Mouse (Mus musculus): ENCODE measurements around the gene 4930590J08Rik. TPM values are rescaled to one million over a fixed set of nuclear protein-coding genes. Genes with fewer than 3 reads are reported as not detected.
"Not testable (repeated sequence)": the region's sequence is repeated elsewhere in the genome, so short reads cannot be mapped to it uniquely, and the experiment has no call there.

4930590J08Rik gene
- polyA plus RNA-seq, 1 experiment, result 0.06 TPM

DNA sequence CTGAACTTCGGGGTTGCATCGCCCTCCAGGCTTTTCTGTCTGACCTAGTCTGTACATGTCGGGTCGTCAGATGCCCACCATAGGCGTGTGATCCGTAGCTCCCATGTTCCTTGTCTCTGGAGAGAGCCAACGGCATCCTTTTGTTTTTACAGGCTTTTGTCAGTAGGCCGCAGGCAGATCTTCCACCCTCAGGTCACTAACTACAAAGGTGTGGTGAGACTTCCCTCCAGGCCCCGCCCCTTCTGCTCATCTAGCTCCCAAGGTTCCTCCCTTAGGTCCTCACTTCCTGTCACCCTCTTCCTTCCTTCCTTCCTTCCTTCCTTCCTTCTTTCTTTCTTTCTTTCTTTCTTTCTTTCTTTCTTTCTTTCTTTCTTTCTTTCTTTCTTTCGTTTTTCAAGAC, 11.4 kb downstream of the 4930590J08Rik start:
- no peaks in the 10 kb centered on the region for H3K36me3 ChIP-seq (ENCODE audit: control insufficient read depth, insufficient read depth, low read length)
- WGBS, result 82% methylated on average over 10 of the region's 10 CpGs
- TF ChIP-seq CTCF (IDR thresholded peaks at IDR 0.05; ENCODE audit: extremely low read depth, insufficient read length, insufficient replicate concordance, low read depth, low read length) (no peak), POLR2A (IDR thresholded peaks at IDR 0.05; ENCODE audit: low read depth, low read length) (no peak)

DNA sequence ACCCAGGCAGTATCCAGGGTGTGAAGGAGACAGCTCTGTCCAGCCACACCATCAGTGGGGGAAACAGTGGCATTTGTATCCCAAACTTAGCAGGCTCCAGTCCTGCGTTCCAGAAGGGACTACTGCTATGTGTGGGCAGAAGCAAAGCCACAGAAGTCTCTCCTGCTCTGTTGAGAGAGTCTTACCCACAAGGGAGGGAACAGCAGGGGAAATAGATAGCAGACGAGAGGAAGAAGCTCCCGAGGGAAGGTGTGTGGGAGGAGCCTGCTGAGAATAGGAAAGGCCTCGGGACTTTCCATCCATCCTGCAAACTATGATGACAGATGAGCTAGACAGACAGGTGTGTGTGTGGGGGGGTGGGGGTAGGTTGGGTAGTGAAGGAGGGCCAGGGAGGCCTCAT, 14.7 kb downstream of the 4930590J08Rik start:
- 45% methylated on average over 4 of the region's 4 CpGs for WGBS
- Histone ChIP-seq H3K36me3 (ENCODE audit: control insufficient read depth, insufficient read depth, low read length) (no peaks in the 10 kb centered on the region), H3K27me3 (ENCODE audit: control insufficient read depth, insufficient read depth, low read length) (no peaks in the 10 kb centered on the region), H3K27ac (ENCODE audit: insufficient read depth, low read depth, low read length) (no peak overlapping the region), H3K4me3 (ENCODE audit: low read depth, low read length) (no peak overlapping the region), H3K4me1 (ENCODE audit: control insufficient read depth, insufficient read depth, insufficient read length, low read length) (no peaks in the 10 kb centered on the region)
- TF ChIP-seq CTCF (IDR thresholded peaks at IDR 0.05; ENCODE audit: extremely low read depth, insufficient read length, insufficient replicate concordance, low read depth, low read length) (no peak), POLR2A (IDR thresholded peaks at IDR 0.05; ENCODE audit: low read depth, low read length) (no peak)

More for the DNA sequence above, 11.4 kb downstream of the 4930590J08Rik start:
- H3K27me3 ChIP-seq (ENCODE audit: control insufficient read depth, insufficient read depth, low read length), result no peaks in the 10 kb centered on the region
- no peak overlapping the region for H3K4me3 ChIP-seq (ENCODE audit: low read depth, low read length)
- H3K4me1 ChIP-seq (ENCODE audit: control insufficient read depth, insufficient read depth, insufficient read length, low read length), result no peaks in the 10 kb centered on the region
- H3K27ac ChIP-seq (ENCODE audit: insufficient read depth, low read depth, low read length), result no peak overlapping the region

DNA sequence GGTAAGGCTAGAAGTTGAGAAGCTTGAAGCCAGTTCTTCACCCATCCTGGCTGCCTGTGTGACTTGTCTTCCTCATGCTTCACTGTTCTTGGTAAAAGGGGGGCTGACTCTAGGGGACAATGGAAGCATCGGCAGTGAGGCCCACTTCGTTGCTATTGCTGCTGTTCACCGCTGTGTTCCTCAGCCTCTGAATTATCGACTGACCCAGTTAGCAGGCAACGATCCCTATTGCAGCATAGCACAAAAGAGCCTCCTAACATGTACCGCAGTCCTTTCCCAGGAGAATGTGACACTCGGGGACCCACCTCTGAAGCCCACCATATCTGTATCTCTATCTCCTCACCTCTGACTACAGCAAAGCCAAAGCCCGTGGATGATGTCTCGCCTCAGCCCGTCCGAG, 15.1 kb downstream of the 4930590J08Rik start:
- Histone ChIP-seq H3K4me3 (ENCODE audit: low read depth, low read length) (no peak overlapping the region), H3K27me3 (ENCODE audit: control insufficient read depth, insufficient read depth, low read length) (no peaks in the 10 kb centered on the region), H3K27ac (ENCODE audit: insufficient read depth, low read depth, low read length) (no peak overlapping the region), H3K4me1 (ENCODE audit: control insufficient read depth, insufficient read depth, insufficient read length, low read length) (no peaks in the 10 kb centered on the region), H3K36me3 (ENCODE audit: control insufficient read depth, insufficient read depth, low read length) (no peaks in the 10 kb centered on the region)
- TF ChIP-seq POLR2A (IDR thresholded peaks at IDR 0.05; ENCODE audit: low read depth, low read length) (no peak), CTCF (IDR thresholded peaks at IDR 0.05; ENCODE audit: extremely low read depth, insufficient read length, insufficient replicate concordance, low read depth, low read length) (no peak)
- WGBS, result 82% methylated on average over 11 of the region's 11 CpGs

DNA sequence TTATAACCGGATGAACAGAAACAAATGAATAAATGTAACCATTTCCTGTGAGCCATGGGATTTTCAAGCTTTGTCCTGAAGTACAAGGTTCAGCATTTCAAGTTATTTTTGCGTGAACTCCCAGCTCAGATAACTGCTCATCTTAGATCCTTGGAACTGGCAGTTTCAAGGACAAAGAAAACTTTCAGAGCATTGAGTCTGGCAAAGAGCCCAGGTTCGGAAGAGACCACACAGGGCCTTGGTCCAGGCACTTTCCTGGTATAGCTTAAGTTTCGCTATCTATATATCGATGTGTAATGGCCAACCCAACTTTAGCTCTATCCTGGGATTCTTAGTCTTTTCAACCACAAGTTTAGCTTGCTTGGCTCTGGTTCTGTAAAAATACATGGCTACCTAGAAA, 28.6 kb downstream of the 4930590J08Rik start:
- WGBS, result 66% methylated on average over 5 of the region's 5 CpGs
- H3K4me1 ChIP-seq (ENCODE audit: control insufficient read depth, insufficient read depth, insufficient read length, low read length), result no peaks in the 10 kb centered on the region
- no peaks in the 10 kb centered on the region for H3K36me3 ChIP-seq (ENCODE audit: control insufficient read depth, insufficient read depth, low read length)
- no peak overlapping the region for H3K4me3 ChIP-seq (ENCODE audit: low read depth, low read length)
- no peak for TF ChIP-seq POLR2A (IDR thresholded peaks at IDR 0.05; ENCODE audit: low read depth, low read length)
- TF ChIP-seq CTCF (IDR thresholded peaks at IDR 0.05; ENCODE audit: extremely low read depth, insufficient read length, insufficient replicate concordance, low read depth, low read length), result no peak
- no peak overlapping the region for H3K27ac ChIP-seq (ENCODE audit: insufficient read depth, low read depth, low read length)
- H3K27me3 ChIP-seq (ENCODE audit: control insufficient read depth, insufficient read depth, low read length), result no peaks in the 10 kb centered on the region

DNA sequence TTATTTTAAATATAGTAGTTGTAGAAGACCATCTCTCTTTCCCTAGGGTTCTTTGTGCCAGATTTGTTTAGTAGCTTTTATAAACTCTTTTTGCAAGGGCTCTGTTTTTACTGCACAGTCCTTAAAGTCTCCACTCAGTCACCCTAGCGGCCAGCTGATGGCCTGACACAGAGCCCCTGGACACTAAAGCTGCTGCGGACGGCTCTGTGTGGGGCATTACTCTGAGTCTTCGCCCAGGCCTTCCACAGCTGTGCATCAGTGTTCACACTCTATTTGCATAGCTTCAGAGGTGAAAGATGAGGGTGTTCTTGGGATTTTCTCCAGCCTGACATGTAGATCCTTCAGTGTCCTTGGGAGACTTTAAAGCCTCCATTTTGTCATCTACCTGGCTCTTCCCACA, 35.9 kb downstream of the 4930590J08Rik start:
- H3K4me1 ChIP-seq (ENCODE audit: control insufficient read depth, insufficient read depth, insufficient read length, low read length), result no peaks in the 10 kb centered on the region
- no peak overlapping the region for H3K27ac ChIP-seq (ENCODE audit: insufficient read depth, low read depth, low read length)
- WGBS, result 63% methylated on average over 4 of the region's 4 CpGs
- TF ChIP-seq POLR2A (IDR thresholded peaks at IDR 0.05; ENCODE audit: low read depth, low read length), result no peak
- TF ChIP-seq CTCF (IDR thresholded peaks at IDR 0.05; ENCODE audit: extremely low read depth, insufficient read length, insufficient replicate concordance, low read depth, low read length), result no peak
- H3K36me3 ChIP-seq (ENCODE audit: control insufficient read depth, insufficient read depth, low read length), result no peaks in the 10 kb centered on the region
- no peaks in the 10 kb centered on the region for H3K27me3 ChIP-seq (ENCODE audit: control insufficient read depth, insufficient read depth, low read length)
- no peak overlapping the region for H3K4me3 ChIP-seq (ENCODE audit: low read depth, low read length)

DNA sequence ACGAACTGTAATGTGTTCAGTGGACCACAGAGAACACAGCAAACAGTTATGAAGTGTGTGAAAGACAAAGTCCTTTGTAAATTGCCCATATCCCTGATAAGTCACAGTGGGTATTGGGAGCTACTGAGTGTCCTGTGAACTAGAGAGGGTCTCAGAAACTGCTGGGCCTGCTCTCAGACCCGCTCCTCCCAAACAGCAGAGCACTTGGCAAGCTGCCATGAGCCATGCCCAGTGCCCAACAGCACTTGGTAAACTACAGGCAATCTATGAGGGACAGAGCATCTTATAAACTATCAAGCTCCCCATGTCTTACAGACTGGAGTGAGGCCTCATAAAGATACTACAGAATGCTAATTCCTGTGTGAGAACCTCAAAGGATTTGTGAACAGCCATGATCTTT, 45.8 kb downstream of the 4930590J08Rik start:
- WGBS, result 47% methylated on average over 2 of the region's 2 CpGs
- Histone ChIP-seq H3K36me3 (ENCODE audit: control insufficient read depth, insufficient read depth, low read length) (no peaks in the 10 kb centered on the region), H3K27ac (ENCODE audit: insufficient read depth, low read depth, low read length) (no peak overlapping the region), H3K4me1 (ENCODE audit: control insufficient read depth, insufficient read depth, insufficient read length, low read length) (no peaks in the 10 kb centered on the region), H3K27me3 (ENCODE audit: control insufficient read depth, insufficient read depth, low read length) (no peaks in the 10 kb centered on the region), H3K4me3 (ENCODE audit: low read depth, low read length) (no peak overlapping the region)
- TF ChIP-seq CTCF (IDR thresholded peaks at IDR 0.05; ENCODE audit: extremely low read depth, insufficient read length, insufficient replicate concordance, low read depth, low read length), result no peak
- TF ChIP-seq POLR2A (IDR thresholded peaks at IDR 0.05; ENCODE audit: low read depth, low read length), result no peak

DNA sequence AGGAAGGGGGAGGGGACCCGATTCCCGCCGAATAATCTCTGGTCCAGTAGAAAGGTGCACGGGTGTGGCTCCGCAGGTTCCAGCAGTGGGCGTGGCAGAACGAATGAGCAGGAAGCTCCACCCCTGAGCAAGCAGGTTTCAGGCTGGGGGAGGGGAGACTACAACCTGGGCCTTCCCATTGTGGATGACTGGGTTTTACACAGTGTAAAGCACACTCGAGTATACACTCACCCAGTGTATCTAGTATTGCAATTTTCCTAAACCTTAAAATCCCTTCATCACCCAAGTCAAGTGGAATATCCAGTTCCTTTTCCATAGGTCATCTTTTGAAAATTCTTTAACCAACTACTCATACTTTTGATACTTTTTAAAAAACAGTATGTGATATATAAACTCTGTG, 55.4 kb downstream of the 4930590J08Rik start:
- H3K27ac ChIP-seq (ENCODE audit: insufficient read depth, low read depth, low read length); H3K4me1 ChIP-seq (ENCODE audit: control insufficient read depth, insufficient read depth, insufficient read length, low read length); H3K4me3 ChIP-seq (ENCODE audit: low read depth, low read length); H3K27me3 ChIP-seq (ENCODE audit: control insufficient read depth, insufficient read depth, low read length); H3K36me3 ChIP-seq (ENCODE audit: control insufficient read depth, insufficient read depth, low read length): not testable (repeated sequence)
- 26% methylated on average over 1 of the region's 8 CpGs for WGBS

All from small intestine, adult 2 months (tissue).